Mouse (Mus musculus) adrenal gland (tissue): Measurements from ENCODE around the gene Uox.

ENCODE experiments used
- intact Hi-C: fragments of 180-260 bp; cut with DNase I; formaldehyde crosslinking; loops from one replicate; pipeline ENCODE4 v1.15.1; 2025

Gene Uox

DNA sequence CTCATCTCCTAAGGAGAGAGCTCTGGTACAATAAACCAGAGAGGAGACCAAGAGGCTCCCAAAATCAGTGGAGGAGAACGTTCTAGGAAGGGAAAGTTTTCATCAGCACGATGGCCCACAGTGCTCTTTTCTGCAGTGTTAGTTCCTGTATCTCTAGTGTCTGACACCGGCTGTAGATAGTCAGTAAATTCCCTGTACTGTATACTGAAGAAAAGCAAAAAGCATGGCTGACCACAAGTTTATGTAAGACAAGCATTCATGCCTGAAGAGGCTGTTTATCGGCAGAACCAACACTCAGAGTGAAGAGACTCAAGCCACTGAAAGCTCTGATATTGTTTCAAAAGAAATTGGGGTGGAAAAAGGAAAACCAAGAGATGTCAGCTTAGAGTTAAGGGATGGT is 13.3 kb downstream of the Uox start:
- intact Hi-C loops: no loop called here

DNA sequence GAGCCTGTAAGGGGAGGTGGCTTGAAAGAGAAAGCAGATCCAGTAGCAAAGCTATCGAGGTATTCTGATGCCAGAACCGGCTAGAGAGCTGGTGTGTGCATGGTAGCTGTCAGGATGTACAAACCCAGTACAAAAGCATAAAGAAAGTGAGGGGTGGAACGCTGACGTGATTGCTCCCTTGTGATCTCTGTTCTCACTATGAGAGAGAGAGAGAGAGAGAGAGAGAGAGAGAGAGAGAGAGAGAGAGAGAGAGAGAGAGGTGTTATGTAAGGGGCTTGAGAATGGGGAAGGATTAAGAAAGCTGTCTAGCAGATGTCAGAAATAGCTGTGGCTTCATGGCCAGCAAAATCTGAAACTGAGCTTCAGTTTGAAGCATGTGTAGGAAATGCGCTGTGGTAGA is 13.7 kb downstream of the Uox start:
- intact Hi-C loops: no loop called here

DNA sequence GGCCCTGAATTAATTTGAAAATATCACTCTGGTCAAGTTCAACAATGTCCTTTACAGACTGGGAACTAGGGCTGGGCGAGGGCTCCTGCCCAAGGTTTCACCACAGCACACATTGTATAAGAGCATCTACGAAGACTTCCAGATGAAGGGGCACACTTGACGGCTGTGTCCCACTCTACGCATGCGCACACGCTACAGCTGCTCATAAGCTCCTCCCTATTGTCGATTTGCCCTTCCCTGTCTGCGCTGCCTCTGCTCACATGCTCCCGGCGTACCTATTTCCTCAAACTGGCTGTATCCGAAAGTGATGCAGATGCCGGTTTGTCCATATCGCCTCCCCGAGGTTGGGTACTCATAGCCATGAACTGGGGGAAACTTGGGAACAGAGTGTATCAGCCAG is 16.4 kb downstream of the Uox start:
- intact Hi-C loops: no loop called here

DNA sequence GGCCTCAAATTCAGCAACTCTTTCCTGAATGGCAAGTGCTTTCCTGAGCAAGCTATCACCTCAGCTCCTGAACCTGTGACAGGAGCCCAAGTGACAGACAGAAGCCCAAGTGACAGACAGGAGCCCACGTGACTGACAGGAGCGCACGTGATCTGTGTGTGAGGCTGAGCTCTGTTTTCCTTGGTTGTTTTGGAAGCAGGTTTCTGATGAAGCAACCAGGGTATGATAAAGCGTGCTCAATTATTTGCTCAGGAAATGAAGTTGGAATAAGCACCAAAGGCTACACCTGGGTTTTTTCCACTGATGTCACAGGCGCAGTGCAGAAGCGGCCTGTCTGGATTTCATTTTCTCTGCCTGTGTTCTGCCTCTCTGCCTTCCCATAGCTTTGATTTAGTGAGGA is 19.3 kb downstream of the Uox start:
- intact Hi-C loops: no loop called here

- intact Hi-C loops: no loop called here
Observed at GRCm38 (mm10) chr3:146591159-146591558, 20.9 kb downstream of the Uox start.

DNA sequence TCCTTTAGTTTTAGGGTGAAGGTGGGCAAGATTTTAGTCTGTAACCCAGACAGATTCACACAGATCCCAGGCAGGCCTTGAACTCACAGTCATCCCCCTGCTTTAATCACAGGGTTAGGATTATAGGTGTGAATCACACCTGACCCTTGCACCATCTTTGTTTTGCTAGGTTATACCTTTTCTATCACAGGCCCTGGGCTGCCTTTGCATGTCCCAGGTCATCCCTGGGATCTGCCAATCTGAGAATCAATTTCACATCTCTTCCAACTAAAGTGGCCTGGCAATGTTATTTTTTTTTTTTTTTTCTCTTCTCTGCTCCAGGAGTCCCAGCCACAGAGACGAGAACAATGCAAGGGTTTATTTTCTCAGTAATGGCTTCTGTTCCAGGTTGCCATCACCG is 21.4 kb downstream of the Uox start:
- intact Hi-C loops: no loop called here

- intact Hi-C loops: no loop called here
Observed at GRCm38 (mm10) chr3:146595440-146595839, 25.2 kb downstream of the Uox start.

- intact Hi-C loops: no loop called here
Observed at GRCm38 (mm10) chr3:146596387-146596786, 26.2 kb downstream of the Uox start.

GRCm38 (mm10) chr3:146596864-146597263 is 26.6 kb downstream of the Uox start:
- intact Hi-C loops: no loop called here

- intact Hi-C loops: no loop called here
Observed at GRCm38 (mm10) chr3:146598411-146598810, 28.2 kb downstream of the Uox start.

DNA sequence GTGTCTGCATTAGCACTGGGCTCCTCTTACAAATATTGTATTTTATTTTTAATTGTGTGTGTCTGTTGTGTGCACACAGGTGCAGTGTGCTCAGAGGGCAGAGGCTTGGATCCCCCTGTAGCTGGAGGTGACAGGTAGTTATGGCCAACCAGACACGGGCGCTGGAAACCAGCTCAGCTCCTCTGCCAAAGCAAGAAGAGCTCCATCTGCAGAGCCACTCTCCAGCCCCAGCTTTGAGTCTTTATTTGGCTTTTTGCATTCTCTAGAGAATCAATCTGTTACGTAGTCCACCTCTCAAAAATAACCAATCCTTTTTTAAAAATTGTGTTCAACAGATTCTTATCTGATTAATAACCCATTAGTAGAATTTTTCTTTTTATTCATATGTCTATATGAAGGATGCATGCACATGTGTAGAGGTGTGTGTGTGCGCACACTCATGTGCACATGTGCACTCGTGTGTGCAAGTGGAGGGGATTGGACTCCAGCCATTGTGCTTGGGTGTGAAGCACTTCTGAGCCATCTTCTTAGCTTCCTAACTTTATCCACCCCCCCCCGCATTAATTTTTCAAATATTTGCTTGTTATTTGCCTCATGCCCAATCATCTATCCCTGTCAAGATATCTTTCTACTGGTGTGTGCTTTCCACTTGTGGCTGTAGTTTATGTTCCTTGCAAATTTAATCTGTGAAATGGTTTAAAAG is 29.1 kb downstream of the Uox start:
- intact Hi-C loops: no loop called here

DNA sequence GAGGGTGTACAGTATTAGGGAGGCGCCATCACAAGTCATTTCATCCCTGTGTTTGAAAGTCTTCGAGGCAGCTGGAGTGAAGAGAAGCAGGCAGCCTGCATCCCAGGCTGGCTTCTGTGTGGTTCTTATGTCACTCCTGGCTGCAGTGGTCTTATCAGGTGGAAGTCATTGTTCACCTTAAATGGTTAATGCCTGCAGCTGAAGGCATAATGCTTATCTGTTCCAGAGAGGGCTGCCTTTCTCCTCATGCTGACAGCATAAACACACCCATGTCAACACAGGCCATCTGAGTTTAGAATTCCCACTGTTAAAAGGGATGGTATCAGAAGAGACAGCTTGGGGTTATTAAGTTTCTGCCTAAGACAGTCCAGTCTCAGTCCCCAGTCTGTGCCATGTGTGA is 31.0 kb downstream of the Uox start:
- intact Hi-C loops: no loop called here

DNA sequence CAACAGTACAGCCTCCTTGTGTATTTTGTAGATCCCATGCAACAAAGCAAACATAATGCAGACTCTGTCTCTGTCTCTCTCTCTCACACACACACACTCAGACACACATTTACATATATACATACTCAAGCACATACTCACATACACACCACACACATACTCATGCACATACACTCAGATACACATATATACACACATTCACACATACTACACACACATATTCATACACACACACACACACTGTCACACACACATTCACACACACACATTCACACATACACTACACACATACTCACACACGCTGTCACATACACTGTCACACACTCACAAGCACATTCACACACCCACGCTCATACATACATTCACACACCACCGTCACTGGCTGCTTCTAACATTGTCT is 32.3 kb downstream of the Uox start:
- intact Hi-C loops: no loop called here

GRCm38 (mm10) chr3:146604647-146605046 is 34.4 kb downstream of the Uox start:
- intact Hi-C loops: no loop called here

- intact Hi-C loops: no loop called here
Observed at GRCm38 (mm10) chr3:146607368-146607767, 37.1 kb downstream of the Uox start.

GRCm38 (mm10) chr3:146610322-146610721 is 40.1 kb downstream of the Uox start:
- intact Hi-C loops: no loop called here

GRCm38 (mm10) chr3:146611261-146611660 is 41.0 kb downstream of the Uox start:
- intact Hi-C loops: no loop called here

DNA sequence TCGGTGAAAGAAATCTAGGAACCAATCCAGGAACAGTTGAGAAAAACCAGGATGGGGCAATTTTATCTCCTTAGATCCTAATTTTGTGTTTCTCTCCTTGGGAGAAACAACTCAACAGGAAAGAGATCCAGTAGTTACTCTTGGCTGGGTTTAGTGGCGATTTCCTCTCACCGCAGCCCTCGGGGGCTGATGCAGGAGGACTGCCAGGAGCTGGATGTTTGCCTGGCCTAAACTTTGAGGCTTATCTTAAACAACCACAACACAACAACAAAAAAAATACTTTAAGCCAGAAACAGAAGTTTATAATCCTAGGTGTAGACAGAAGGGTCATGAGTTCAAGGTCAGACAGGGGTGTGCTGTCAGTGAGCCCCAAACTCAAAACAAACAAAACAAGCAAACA is 41.6 kb downstream of the Uox start:
- intact Hi-C loops: no loop called here

DNA sequence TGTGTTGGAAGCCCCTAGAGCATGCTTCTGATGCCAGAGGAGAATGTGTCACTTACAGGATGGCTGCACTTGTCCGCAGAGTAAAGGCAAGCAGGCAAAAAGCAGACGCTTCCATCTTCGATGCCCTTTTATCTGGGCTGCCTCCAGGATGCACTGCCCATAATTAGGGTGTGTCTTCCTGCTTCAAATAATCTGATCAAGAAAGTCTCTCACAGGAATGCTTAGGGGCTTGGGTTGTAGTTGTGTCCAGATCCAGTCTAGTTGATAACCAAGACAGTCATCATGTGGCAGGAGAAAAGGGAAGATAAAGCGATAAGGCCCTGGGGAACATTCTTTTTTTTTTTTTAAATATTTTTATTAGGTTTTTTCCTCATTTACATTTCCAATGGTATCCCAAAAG is 45.3 kb downstream of the Uox start, which contains the start of gene Dnase2b:
Gene Dnase2b (minus strand): TSS at position 101 of the 400 bp plus-strand sequence.
- intact Hi-C loops: no loop called here

GRCm38 (mm10) chr3:146616533-146617283 is 46.5 kb downstream of the Uox start:
- intact Hi-C loops: no loop called here

DNA sequence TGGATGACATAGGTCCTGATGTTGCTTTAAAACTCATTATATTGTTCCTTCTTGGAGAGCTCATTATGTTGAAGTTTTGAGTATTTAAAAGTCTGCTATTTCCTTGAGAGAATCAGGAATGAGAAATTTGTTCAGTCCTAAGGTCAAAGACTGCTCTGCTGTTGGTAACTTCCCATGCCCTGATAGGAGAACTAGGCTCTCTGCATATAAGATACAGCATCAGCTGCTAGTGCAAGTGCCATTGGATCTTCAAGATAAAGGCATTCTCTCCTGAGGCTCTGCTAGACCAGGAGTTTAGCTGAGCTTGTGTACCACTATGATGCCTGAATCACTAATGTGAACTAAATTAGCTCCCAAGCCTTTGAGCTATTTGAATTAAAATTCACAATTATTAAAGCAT is 47.7 kb downstream of the Uox start:
- intact Hi-C loops: no loop called here

- intact Hi-C loops: no loop called here
Observed at GRCm38 (mm10) chr3:146618357-146618756, 48.1 kb downstream of the Uox start.

- intact Hi-C loops: no loop called here
Observed at GRCm38 (mm10) chr3:146620101-146620500, 49.9 kb downstream of the Uox start.
